Mouse (Mus musculus) MEL (cell line): ENCODE measurements at regions not wholly inside any gene's neighbourhood (a gene's known extent, or its start where the extent isn't known, plus 50 kb on each side); places are given as distances from the start of the nearest gene placed in this dataset.

Source experiments
- CTCF ChIP-seq, 3 experiments: IDR thresholded peaks in 2 of 3; conservative IDR thresholded peaks in 1 of 3; 2 replicates each; pipeline ENCODE4 v1.5.1; 2011 to 2012; ENCODE audit warnings: low read length in 3 of 3, low read depth in 2 of 3, mild to moderate bottlenecking in 2 of 3, improper control_type of control experiment in 1 of 3, inconsistent platforms in 1 of 3, mixed read lengths in 1 of 3, moderate library complexity in 1 of 3; ENCODE audit not compliant: control insufficient read depth in 1 of 3, insufficient read depth in 1 of 3, poor library complexity in 1 of 3, severe bottlenecking in 1 of 3
- ELF1 ChIP-seq: IDR thresholded peaks from 2 replicates; pipeline ENCODE4 v1.6.1; 2014; ENCODE audit warnings: low read depth, mild to moderate bottlenecking, inconsistent platforms, low read length, improper control_type of control experiment, moderate library complexity
- GATA1 ChIP-seq: IDR thresholded peaks from 2 replicates; pipeline ENCODE4 v1.6.1; 2011; ENCODE audit warnings: low read depth, low read length, improper control_type of control experiment
- MAFK ChIP-seq: IDR thresholded peaks from 2 replicates; pipeline ENCODE4 v1.6.1; 2011; ENCODE audit warnings: low read depth, mild to moderate bottlenecking, low read length, improper control_type of control experiment, borderline replicate concordance
- MAX ChIP-seq: IDR thresholded peaks from 2 replicates; pipeline ENCODE4 v1.6.1; 2011; ENCODE audit warnings: low read length, improper control_type of control experiment
- POLR2A ChIP-seq, 2 experiments: IDR thresholded peaks; 2 replicates each; pipeline ENCODE4 v1.6.1; 2011 to 2012; ENCODE audit warnings: low read length in 2 of 2, mild to moderate bottlenecking in 2 of 2, control low read depth in 1 of 2, improper control_type of control experiment in 1 of 2, low read depth in 1 of 2, moderate library complexity in 1 of 2; ENCODE audit not compliant: control insufficient read depth in 1 of 2, insufficient read depth in 1 of 2, poor library complexity in 1 of 2
- POLR2AphosphoS2 ChIP-seq: IDR thresholded peaks from 2 replicates; pipeline ENCODE4 v1.6.1; 2011; ENCODE audit warnings: low read length, improper control_type of control experiment
- RCOR1 ChIP-seq: IDR thresholded peaks from 2 replicates; pipeline ENCODE4 v1.6.1; 2012; ENCODE audit warnings: low read depth, mild to moderate bottlenecking, inconsistent platforms, low read length, improper control_type of control experiment
- UBTF ChIP-seq: IDR thresholded peaks from 2 replicates; pipeline ENCODE4 v1.6.1; 2012; ENCODE audit warnings: low read depth, mild to moderate bottlenecking, inconsistent platforms, low read length, improper control_type of control experiment, moderate library complexity, borderline replicate concordance; ENCODE audit not compliant: insufficient read depth

DNA sequence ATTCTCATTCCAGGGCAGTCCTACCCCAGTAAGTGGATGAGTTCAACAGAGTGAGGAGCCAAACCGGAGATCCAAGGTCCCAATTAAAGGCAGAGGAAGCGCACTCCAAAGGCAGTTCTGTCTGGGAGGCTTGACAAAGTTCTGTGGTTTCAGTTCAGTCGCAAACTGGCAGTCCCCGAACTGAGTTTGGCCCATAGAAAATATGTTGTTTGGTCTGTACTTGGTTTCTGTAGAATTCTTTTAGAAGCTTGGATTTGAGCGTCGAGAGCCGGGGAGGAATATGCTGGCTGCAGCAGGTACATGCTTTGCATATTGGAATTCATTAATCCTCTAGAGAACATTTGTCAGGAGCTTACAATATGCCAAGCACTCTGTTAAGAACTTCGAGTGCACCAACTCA is 216.9 kb upstream of the Jmjd1c start:
- no peak for TF ChIP-seq POLR2AphosphoS2
- no peak for TF ChIP-seq MAFK
- no peak for TF ChIP-seq CTCF (IDR thresholded peaks at IDR 0.05 in 2 of 3, conservative IDR thresholded peaks at IDR 0.05 in 1 of 3; ENCODE audit: control insufficient read depth in 1 of 3, insufficient read depth in 1 of 3, low read depth in 2 of 3, low read length in 3 of 3, poor library complexity in 1 of 3, severe bottlenecking in 1 of 3)
- no peak for TF ChIP-seq RCOR1
- TF ChIP-seq ELF1 = no peak
- no peak for TF ChIP-seq GATA1
- TF ChIP-seq MAX = no peak
- no peak for TF ChIP-seq POLR2A (IDR thresholded peaks at IDR 0.05; ENCODE audit: control insufficient read depth in 1 of 2, insufficient read depth in 1 of 2, low read depth in 1 of 2, low read length in 2 of 2, poor library complexity in 1 of 2)
- no peak for TF ChIP-seq UBTF
